Mouse (Mus musculus) bone marrow, adult 2 months (tissue): ENCODE results near the gene Mrpl42. TPM values are rescaled to one million over a fixed set of nuclear protein-coding genes. Genes with fewer than 3 reads are reported as not detected.

Experiments
- H3K27ac ChIP-seq: fragments of 200-500 bp; 2 replicates; pipeline ENCODE4 v1.5.1; 2012; ENCODE audit warnings: low read depth, mild to moderate bottlenecking, control low read depth, inconsistent platforms, low read length; ENCODE audit not compliant: control insufficient read depth, poor library complexity, insufficient read depth
- H3K4me1 ChIP-seq: fragments of 200-500 bp; 2 replicates; pipeline ENCODE4 v1.6.1; 2011; ENCODE audit warnings: low read length; ENCODE audit not compliant: control insufficient read depth, insufficient read depth
- H3K4me3 ChIP-seq: fragments of 200-500 bp; replicated peaks from 2 replicates; pipeline ENCODE3; 2011; ENCODE audit warnings: mild to moderate bottlenecking, low read depth, low read length, control low read depth; ENCODE audit not compliant: control insufficient read depth
- CTCF ChIP-seq: fragments of 200-500 bp; IDR thresholded peaks from 2 replicates; pipeline ENCODE4 v1.5.1; 2011; ENCODE audit warnings: low read length, control low read depth; ENCODE audit not compliant: control insufficient read depth, insufficient read depth
- POLR2A ChIP-seq: fragments of 200-500 bp; IDR thresholded peaks from 2 replicates; pipeline ENCODE4 v1.6.1; 2011; ENCODE audit warnings: low read depth, mild to moderate bottlenecking, control low read depth, low read length, borderline replicate concordance; ENCODE audit not compliant: control insufficient read depth
- WGBS: fragments of 180-500 bp; shearing (Covaris S2); methylation state at CpG from one replicate; pipeline ENCODE4 v1.1.7; 2018; 5-methylcytosine and 5-hydroxymethylcytosine counted together
- polyA plus RNA-seq: library from polyadenylated mRNA; stranded (reverse); fragments of >200 nt; gene quantifications from 2 replicates; pipeline ENCODE4 v1.2.4, GENCODE M21; 2011; ENCODE audit warnings: low replicate concordance; ENCODE audit not compliant: missing spikeins, insufficient read depth, insufficient read length

Mrpl42 gene
- polyA plus RNA-seq, 1 experiment = 80.9 TPM

DNA sequence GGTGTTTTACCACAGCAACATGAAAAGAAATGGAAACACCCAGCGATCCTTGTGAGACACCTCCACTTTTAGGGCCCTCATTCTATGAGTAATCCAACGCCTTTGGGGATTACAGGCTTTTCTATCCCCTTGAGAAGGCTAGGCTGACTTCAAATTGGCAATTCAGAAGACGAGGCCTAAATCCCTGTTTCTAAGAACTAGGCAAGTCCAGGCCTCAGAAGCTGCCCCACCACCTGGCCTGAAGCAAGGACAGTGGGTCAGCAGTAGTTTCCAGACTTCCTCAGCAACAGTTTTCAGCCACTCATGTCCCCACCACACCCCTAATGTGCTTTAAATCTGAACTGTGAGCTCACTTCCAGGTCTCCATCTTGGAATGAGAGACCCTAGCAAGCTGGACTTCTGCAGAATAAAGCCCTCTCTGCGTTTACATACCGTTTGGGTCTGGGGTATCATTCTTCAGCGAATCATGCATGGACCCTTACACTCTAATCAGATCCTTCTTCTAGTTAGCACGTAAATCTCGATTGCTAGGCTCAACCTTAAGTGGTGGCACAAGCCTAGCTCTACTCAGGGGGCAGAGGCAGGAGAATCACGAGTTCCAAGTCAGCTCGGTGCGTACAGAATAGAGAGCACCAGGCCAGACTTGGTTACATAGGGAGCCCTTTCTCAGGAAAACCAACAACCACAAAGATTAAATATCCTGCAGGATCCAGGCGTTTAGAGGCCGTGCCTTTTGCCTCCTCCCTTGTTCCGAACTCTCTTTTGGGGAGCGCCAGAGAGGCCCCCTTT, 12.2 kb upstream of the Mrpl42 start:
- Histone ChIP-seq H3K4me3 (peak overlapping the region; percentile 86), H3K27ac (peak overlapping the region; percentile 100), H3K4me1 (peaks cover 1% of the 10 kb centered on the region; the same call in 1 of the 2 replicates)
- TF ChIP-seq POLR2A (no peak), CTCF (no peak)
- WGBS = 37% methylated on average over 15 of the region's 15 CpGs

DNA sequence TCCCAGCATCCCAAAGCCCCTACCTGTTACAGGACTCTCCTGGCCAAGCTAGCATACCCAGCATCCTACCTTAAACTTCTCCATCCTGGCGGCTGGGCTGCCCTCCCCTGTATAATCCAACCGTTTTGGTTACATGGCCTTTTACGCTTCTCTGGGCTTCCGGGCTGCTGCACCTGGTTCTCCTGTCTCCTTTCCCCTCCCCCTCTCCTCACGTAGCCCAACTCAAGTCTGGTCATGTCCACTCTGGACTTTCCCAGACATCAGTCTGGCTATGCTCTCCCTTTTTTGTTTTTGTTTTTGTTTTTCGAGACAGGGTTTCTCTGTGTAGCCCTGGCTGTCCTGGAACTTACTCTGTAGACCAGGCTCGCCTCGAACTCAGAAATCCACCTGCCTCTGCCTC, 10.9 kb upstream of the Mrpl42 start:
- WGBS = 81% methylated on average over 8 of the region's 8 CpGs
- Histone ChIP-seq H3K4me1 (peaks cover 1% of the 10 kb centered on the region; the same call in 1 of the 2 replicates), H3K27ac (no peak overlapping the region), H3K4me3 (no peak overlapping the region)
- no peak for TF ChIP-seq CTCF
- no peak for TF ChIP-seq POLR2A

DNA sequence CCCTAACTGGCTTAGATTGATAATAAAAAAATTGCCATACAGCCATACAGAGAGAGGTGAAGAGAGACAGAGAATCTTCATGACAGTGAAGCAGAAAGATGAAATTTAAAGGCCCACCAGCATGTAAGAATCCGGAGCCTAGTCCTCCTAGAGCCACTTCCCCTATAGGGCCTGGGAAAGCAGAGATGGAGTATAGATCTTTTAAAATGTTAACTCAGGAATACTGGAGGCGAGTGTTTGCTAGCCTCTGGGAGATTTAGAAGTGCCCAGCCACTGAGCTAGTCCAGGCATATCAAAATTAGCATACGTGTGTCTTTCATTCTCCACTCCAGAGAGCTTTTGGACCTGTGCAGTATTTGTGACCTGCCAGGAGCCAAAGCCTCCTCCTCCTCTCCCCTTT, 7.5 kb upstream of the Mrpl42 start:
- Histone ChIP-seq H3K4me3 (no peak overlapping the region), H3K4me1 (peaks cover 1% of the 10 kb centered on the region; the same call in 1 of the 2 replicates), H3K27ac (no peak overlapping the region)
- TF ChIP-seq POLR2A (no peak), CTCF (no peak)
- 58% methylated on average over 3 of the region's 3 CpGs for WGBS

DNA sequence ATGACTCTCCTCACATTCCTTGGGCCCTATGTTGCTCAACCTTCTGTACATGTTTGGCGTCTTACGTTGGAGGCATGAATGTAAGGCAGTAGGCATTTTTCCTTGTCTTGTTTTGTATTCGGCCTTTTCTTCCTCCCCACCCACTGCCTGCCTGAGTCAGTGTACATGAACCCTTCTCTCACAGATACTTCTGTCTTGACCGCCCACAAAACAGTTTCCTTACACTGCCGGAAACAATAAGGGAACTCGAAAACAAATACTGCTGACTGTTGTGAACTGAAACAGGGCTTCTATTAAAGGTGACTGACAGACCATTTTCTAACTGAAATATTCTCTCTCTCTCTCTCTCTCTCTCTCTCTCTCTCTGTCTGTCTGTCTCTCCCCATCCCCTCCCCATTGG, 7.1 kb upstream of the Mrpl42 start:
- H3K4me1 ChIP-seq = no peaks in the 10 kb centered on the region; the same call in 1 of the 2 replicates
- WGBS = 9% methylated on average over 6 of the region's 6 CpGs
- peak overlapping the region; percentile 61; the same call in 1 of the 2 replicates for H3K27ac ChIP-seq
- no peak for TF ChIP-seq CTCF
- no peak for TF ChIP-seq POLR2A
- no peak overlapping the region for H3K4me3 ChIP-seq

GRCm38 (mm10) chr10:95508126-95508525, 6.4 kb upstream of the Mrpl42 start:
- Histone ChIP-seq H3K4me3 (no peak overlapping the region), H3K4me1 (no peaks in the 10 kb centered on the region; the same call in 1 of the 2 replicates), H3K27ac (no peak overlapping the region)
- TF ChIP-seq CTCF (no peak), POLR2A (no peak)
- WGBS = 86% methylated on average over 8 of the region's 8 CpGs

DNA sequence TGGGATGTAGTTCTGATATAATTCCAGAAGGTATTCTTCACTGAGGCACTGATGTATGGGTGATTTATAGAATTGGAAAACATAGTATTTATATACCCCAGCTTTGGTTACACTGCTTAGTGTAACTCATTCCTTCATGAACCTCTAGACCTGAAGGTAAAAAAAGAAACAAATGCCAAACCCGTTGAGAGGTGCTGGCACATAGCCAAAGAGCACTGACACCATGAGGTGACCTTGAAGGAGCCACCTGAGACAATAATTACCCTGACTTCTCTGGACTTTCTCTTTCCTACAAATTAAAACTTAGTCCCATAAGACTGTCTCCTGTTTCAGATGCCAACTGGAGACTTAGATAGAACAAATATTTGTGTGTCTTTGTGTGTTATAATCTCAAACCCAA, 2.6 kb upstream of the Mrpl42 start:
- H3K4me3 ChIP-seq = no peak overlapping the region

DNA sequence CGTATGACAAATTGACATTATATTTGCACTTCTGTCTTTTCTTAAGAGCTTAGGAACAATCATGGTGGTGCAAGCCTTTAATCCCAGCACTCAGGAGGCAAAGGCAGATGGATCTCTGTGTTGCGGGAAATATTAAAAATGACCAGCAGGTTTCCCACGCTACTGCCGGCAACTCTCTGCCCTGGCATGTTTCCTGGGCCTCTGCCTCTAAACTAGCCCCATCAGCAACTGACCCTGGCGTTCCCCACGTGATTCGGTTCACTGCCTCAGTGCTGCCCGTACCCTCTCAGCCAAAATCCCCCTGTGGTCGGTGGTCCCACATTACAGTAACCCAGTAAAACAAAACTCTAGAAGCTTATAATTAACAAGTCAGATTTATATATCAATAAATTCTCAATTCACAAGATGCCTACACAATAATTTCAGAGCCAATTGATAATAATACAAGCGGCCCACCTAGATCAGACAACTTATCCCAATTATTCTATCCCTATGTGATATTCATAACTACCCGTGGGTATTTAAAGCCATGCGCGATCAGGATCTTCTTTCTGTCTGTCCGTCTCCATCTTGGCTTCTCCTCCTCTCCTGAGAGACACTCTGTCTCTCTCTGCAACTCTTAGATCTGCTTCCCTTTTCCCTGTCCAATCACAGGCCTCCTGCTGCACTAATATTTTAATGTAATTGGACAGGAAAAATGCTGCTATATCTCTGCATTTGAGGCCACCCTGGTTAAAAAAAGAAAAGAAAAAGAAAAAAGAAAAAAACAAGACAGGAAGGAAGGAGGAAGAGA, 1.9 kb upstream of the Mrpl42 start:
- TF ChIP-seq POLR2A (no peak), CTCF (no peak)
- WGBS = 84% methylated on average over 14 of the region's 14 CpGs
- no peaks in the 10 kb centered on the region; the same call in 1 of the 2 replicates for H3K4me1 ChIP-seq
- H3K27ac ChIP-seq = no peak overlapping the region
- no peak overlapping the region for H3K4me3 ChIP-seq

More for the DNA sequence above, 2.6 kb upstream of the Mrpl42 start:
- TF ChIP-seq POLR2A = no peak
- H3K4me1 ChIP-seq = no peaks in the 10 kb centered on the region; the same call in 1 of the 2 replicates
- 13% methylated on average over 1 of the region's 1 CpGs for WGBS
- H3K27ac ChIP-seq = no peak overlapping the region

GRCm38 (mm10) chr10:95501033-95501432, 707 bp downstream of the Mrpl42 start:
- TF ChIP-seq CTCF (no peak), POLR2A (no peak)
- H3K27ac ChIP-seq = no peak overlapping the region
- H3K4me3 ChIP-seq = peak overlapping the region; percentile 89
- under 1% methylated on average over 7 of the region's 7 CpGs for WGBS
- no peaks in the 10 kb centered on the region for H3K4me1 ChIP-seq
